Mouse (Mus musculus) small intestine, adult 2 months (tissue): ENCODE data around the gene Ror1.

Source experiments
- CTCF ChIP-seq: fragments of 200-500 bp; IDR thresholded peaks from 2 replicates; pipeline ENCODE4 v1.5.1; 2012; ENCODE audit warnings: low read depth, mild to moderate bottlenecking, control low read depth, inconsistent platforms, low read length, moderate library complexity, mixed read lengths; ENCODE audit not compliant: insufficient replicate concordance, insufficient read length; ENCODE audit errors: extremely low read depth
- POLR2A ChIP-seq: fragments of 200-500 bp; IDR thresholded peaks from 2 replicates; pipeline ENCODE4 v1.6.1; 2012; ENCODE audit warnings: low read depth, mild to moderate bottlenecking, control low read depth, inconsistent platforms, low read length, moderate library complexity

- TF ChIP-seq CTCF (no peak), POLR2A (no peak)
Observed at GRCm38 (mm10) chr4:100204381-100204780, 108.8 kb downstream of the Ror1 start.
